Mouse (Mus musculus): ENCODE data around the gene Rad9b. TPM values are rescaled to one million over a fixed set of nuclear protein-coding genes. Genes with fewer than 3 reads are reported as not detected.

Gene Rad9b
- polyA plus RNA-seq, 1 experiment = 4.1 TPM

- Histone ChIP-seq H3K4me1 (ENCODE audit: control insufficient read depth, insufficient read depth, low read length) (no peaks in the 10 kb centered on the region), H3K4me3 (replicated peaks; ENCODE audit: control insufficient read depth, low read depth, low read length) (no peak overlapping the region), H3K27ac (ENCODE audit: control insufficient read depth, insufficient read depth, low read depth, low read length, poor library complexity) (no peak overlapping the region)
- peak; percentile 97 for TF ChIP-seq CTCF (IDR thresholded peaks at IDR 0.05; ENCODE audit: control insufficient read depth, insufficient read depth, low read length)
- no peak for TF ChIP-seq POLR2A (IDR thresholded peaks at IDR 0.05; ENCODE audit: borderline replicate concordance, control insufficient read depth, low read depth, low read length)
- WGBS = 52% methylated on average over 11 of the region's 11 CpGs
Measured at GRCm38 (mm10) chr5:122379374-122380155, 25.5 kb upstream of the Rad9b start.

GRCm38 (mm10) chr5:122378171-122378570 lies 24.1 kb upstream of the Rad9b start:
- no peak overlapping the region for H3K4me3 ChIP-seq (replicated peaks; ENCODE audit: control insufficient read depth, low read depth, low read length)
- WGBS = 93% methylated on average over 12 of the region's 12 CpGs
- no peak for TF ChIP-seq CTCF (IDR thresholded peaks at IDR 0.05; ENCODE audit: control insufficient read depth, insufficient read depth, low read length)
- no peak for TF ChIP-seq POLR2A (IDR thresholded peaks at IDR 0.05; ENCODE audit: borderline replicate concordance, control insufficient read depth, low read depth, low read length)

DNA sequence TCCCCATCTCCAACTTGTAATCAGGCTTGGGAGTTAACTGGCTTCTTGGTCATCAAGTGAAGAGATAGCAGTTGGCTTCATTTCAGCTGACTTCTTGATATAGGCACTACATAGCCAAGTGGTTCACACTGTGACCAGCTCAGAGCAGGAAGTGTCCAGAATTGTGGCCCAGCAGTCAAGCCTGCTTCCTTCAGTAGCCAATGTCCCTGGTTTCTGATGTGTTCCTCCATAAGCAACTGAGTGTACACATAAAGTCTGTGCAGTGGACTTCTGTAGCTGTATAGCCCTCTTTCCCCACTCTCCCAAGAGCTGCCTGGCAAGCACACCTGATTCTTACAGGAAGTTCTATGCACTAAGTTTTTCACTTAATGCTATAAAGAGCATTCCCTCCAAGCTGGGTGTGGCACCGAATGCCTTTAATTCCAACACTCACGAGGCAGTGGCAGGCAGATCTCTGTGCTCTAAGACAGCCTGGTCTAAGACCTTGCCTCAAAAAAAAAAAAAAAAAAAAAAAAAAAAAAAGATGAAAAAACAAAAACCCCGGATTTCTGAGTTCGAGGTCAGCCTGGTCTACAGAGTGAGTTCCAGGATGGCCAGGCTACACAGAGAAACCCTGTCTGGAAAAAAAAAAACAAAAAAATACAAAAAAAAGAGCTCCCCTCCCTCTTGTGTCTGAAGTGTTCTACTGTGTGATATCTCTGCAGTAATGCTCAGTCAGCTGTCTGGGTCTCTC lies 23.2 kb upstream of the Rad9b start:
- no peaks in the 10 kb centered on the region for H3K4me1 ChIP-seq (ENCODE audit: control insufficient read depth, insufficient read depth, low read length)
- TF ChIP-seq POLR2A (IDR thresholded peaks at IDR 0.05; ENCODE audit: borderline replicate concordance, control insufficient read depth, low read depth, low read length) (no peak), CTCF (IDR thresholded peaks at IDR 0.05; ENCODE audit: control insufficient read depth, insufficient read depth, low read length) (no peak)
- H3K27ac ChIP-seq (ENCODE audit: control insufficient read depth, insufficient read depth, low read depth, low read length, poor library complexity) = no peak overlapping the region
- WGBS = 76% methylated on average over 4 of the region's 4 CpGs
- no peak overlapping the region for H3K4me3 ChIP-seq (replicated peaks; ENCODE audit: control insufficient read depth, low read depth, low read length)

More at GRCm38 (mm10) chr5:122378171-122378570, 24.1 kb upstream of the Rad9b start:
- Histone ChIP-seq H3K27ac (ENCODE audit: control insufficient read depth, insufficient read depth, low read depth, low read length, poor library complexity) (no peak overlapping the region), H3K4me1 (ENCODE audit: control insufficient read depth, insufficient read depth, low read length) (no peaks in the 10 kb centered on the region)

DNA sequence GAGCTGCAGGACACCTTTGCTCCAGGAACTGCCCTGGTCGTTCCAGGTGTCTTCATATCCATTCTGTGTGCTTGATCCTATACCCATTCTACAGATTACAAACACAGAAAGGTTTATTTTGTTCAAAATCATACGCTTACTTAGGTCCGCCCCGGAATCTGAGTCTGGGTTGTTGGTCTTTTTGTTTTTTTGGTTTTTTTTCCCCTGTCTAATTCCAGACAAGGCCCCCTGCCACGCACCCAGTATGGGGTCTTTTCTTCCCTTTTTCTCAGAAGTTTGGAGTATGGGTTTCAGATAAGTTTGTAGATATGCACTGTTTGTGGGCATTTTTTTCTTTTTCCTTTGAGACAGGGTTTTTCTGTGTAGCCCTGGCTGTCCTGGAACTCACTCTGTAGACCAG lies 18.8 kb upstream of the Rad9b start:
- Histone ChIP-seq H3K27ac (ENCODE audit: control insufficient read depth, insufficient read depth, low read depth, low read length, poor library complexity) (peak overlapping the region; percentile 90), H3K4me1 (ENCODE audit: control insufficient read depth, insufficient read depth, low read length) (no peaks in the 10 kb centered on the region), H3K4me3 (replicated peaks; ENCODE audit: control insufficient read depth, low read depth, low read length) (peak overlapping the region; percentile 94)
- 3% methylated on average over 5 of the region's 5 CpGs for WGBS
- TF ChIP-seq CTCF (IDR thresholded peaks at IDR 0.05; ENCODE audit: control insufficient read depth, insufficient read depth, low read length) (no peak), POLR2A (IDR thresholded peaks at IDR 0.05; ENCODE audit: borderline replicate concordance, control insufficient read depth, low read depth, low read length) (no peak)

DNA sequence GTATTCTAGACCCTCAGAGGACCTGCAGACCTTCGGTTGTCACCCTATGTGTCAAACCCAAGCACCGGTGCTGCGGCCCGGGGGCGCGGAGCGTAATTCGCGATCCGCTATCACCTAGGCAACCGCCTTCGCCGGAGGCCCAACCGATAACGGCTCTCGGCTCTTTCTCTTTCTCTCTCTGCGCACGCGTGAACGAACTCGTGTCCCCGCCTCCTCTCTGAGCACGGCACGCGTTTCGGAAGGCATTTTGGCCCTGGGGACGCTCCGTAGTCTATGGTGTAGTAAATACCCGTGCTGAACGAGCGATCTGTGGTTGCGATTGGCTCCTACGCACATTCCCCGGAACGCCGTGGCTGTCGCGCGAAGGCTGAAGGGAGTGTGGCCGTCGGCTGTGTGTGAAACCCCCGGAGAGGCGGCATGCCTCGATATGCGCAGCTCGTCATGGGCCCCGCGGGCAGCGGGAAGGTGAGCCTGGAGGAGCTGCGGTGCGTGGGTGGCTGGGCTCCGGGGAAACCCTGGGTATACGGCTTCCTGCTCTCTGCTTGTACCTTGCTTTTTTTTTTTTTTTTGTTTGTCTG lies 18.2 kb upstream of the Rad9b start, which contains the start of gene Fam216a:
Gene Fam216a (minus strand): TSS at position 173 of the 578 bp plus-strand sequence.
- no peaks in the 10 kb centered on the region for H3K4me1 ChIP-seq (ENCODE audit: control insufficient read depth, insufficient read depth, low read length)
- H3K4me3 ChIP-seq (replicated peaks; ENCODE audit: control insufficient read depth, low read depth, low read length) = peak within 1 kb of the TSS; percentile 94
- under 1% methylated on average over 53 of the region's 53 CpGs for WGBS
- peak; percentile 90; the same call in 1 of the 2 replicates for TF ChIP-seq POLR2A (IDR thresholded peaks at IDR 0.05; ENCODE audit: borderline replicate concordance, control insufficient read depth, low read depth, low read length)
- TF ChIP-seq CTCF (IDR thresholded peaks at IDR 0.05; ENCODE audit: control insufficient read depth, insufficient read depth, low read length) = no peak
- H3K27ac ChIP-seq (ENCODE audit: control insufficient read depth, insufficient read depth, low read depth, low read length, poor library complexity) = peak within 1 kb of the TSS; percentile 90

GRCm38 (mm10) chr5:122371591-122372191 lies 17.7 kb upstream of the Rad9b start, which contains the start of gene Gpn3:
Gpn3 (plus strand) TSS chr5:122371876.
- H3K4me1 ChIP-seq (ENCODE audit: control insufficient read depth, insufficient read depth, low read length) = no peaks in the 10 kb centered on the region
- H3K4me3 ChIP-seq (replicated peaks; ENCODE audit: control insufficient read depth, low read depth, low read length) = peak within 1 kb of the TSS; percentile 94
- H3K27ac ChIP-seq (ENCODE audit: control insufficient read depth, insufficient read depth, low read depth, low read length, poor library complexity) = peak within 1 kb of the TSS; percentile 90
- whole genome bisulfite sequencing = under 1% methylated on average over 39 of the region's 46 CpGs
- no peak for TF ChIP-seq POLR2A (IDR thresholded peaks at IDR 0.05; ENCODE audit: borderline replicate concordance, control insufficient read depth, low read depth, low read length)
- no peak for TF ChIP-seq CTCF (IDR thresholded peaks at IDR 0.05; ENCODE audit: control insufficient read depth, insufficient read depth, low read length)

DNA sequence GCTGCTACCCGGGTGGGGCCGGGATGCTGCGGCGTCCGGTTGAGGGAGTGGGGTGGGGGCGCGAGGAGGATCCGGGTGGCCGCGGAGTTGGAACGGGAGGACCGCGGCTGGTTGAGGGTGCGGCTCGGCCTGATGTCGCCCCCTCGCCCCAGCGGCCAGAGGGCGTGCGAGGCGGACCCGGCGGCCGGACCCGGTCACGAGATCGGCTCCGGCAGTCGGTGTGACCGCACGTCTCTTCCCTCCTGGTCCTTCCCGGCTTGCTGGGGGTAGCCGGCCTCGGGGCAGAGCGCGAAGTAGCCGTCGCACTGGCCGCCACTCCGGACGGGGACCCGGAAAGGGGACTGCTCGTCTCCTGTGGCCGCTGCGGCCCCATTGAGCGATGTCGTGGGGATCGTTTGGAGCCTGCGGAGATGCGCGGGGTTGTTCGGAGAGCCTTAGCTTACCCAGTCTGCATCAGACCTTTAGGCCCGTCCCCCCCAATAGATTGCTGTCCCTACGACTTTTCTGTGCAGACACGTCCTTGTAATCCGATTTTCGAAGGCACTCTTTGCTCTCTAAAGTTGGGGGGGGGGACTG lies 547 bp upstream of the Rad9b start:
- WGBS = 1% methylated on average over 57 of the region's 57 CpGs
- H3K27ac ChIP-seq (ENCODE audit: control insufficient read depth, insufficient read depth, low read depth, low read length, poor library complexity) = peak overlapping the region; percentile 65
- TF ChIP-seq CTCF (IDR thresholded peaks at IDR 0.05; ENCODE audit: control insufficient read depth, insufficient read depth, low read length) (no peak), POLR2A (IDR thresholded peaks at IDR 0.05; ENCODE audit: borderline replicate concordance, control insufficient read depth, low read depth, low read length) (no peak)
- peak overlapping the region; percentile 85 for H3K4me3 ChIP-seq (replicated peaks; ENCODE audit: control insufficient read depth, low read depth, low read length)
- no peaks in the 10 kb centered on the region; the same call in 1 of the 2 replicates for H3K4me1 ChIP-seq (ENCODE audit: control insufficient read depth, insufficient read depth, low read length)

All from bone marrow, adult 2 months (tissue).